Mouse (Mus musculus): ENCODE data around the gene 6030445D17Rik. TPM values are rescaled to one million over a fixed set of nuclear protein-coding genes. Genes with fewer than 3 reads are reported as not detected.

The 6030445D17Rik gene
- polyA plus RNA-seq, 1 experiment, result 0.72 TPM

DNA sequence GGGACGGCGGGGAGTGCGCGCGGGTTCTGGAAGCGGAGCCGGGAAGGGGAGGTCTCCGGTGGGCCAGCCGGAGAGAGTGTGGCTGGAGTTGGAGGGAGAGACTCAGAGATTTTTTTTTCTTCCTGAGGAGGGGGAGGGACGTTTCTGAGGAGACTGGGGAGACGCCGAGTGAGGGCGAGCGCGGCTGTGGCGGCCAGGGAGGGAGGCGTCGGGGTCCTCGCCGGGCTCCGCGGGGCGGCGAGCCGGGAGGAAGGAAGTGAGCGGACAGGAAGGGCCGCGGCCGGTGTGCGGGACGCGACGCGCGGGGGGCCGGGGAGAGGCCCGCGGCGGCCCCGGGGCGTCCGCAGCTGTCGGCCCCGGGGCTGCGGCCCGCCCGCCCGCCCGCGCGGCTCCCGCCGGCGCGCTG, 7.9 kb downstream of the 6030445D17Rik start:
- WGBS, result under 1% methylated on average over 24 of the region's 55 CpGs
- TF ChIP-seq POLR2A (IDR thresholded peaks at IDR 0.05; ENCODE audit: borderline replicate concordance, extremely low read depth, low read depth, low read length) (0 out of 2 replicates have a peak, but pooled peaks have one; percentile 5), CTCF (IDR thresholded peaks at IDR 0.05; ENCODE audit: insufficient read depth, low read length) (no peak)
- no peak for DNase-seq
- peak overlapping the region; percentile 79 for H3K4me3 ChIP-seq (replicated peaks; ENCODE audit: extremely low read depth, low read depth, low read length)
- H3K4me1 ChIP-seq (ENCODE audit: control insufficient read depth, insufficient read depth, low read length), result peaks cover 4% of the 10 kb centered on the region; the same call in 1 of the 2 replicates

DNA sequence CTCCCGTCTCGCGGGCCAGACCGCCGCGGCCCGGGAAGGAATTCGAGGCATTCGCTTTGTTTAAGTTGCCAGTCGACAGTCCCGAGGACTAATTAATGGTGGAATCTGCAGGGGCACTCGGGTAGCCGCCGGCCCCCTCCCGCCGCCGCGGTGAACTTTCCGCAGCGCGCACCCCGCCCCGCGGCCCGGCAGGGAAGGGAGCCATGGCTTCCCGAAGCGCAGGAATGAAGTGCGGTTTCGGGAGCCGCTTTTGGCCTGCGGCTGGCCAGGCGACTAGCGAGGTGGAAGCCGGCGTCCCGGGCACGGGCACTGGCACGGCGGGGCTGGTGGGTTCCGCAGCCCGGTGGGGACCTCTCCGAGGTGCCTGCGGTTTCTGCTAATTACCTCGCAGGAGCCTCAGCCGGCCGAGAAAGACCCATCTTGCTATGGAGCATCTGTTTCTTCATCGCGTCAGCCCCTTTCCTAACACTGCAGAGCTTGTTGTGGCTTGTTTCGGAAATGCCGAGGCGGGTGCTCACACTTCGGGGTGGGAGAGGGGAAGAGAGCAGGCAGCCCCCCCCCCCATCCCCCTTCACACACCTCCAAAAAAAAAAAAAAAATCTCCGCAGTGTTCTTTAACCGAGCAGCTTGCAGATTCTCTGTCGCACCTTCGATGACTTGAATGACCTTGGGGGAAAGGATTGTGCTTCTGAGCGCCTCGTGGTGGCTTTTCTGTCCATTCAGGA, 8.5 kb downstream of the 6030445D17Rik start:
- under 1% methylated on average over 58 of the region's 58 CpGs for WGBS
- H3K4me1 ChIP-seq (ENCODE audit: control insufficient read depth, insufficient read depth, low read length), result peaks cover 4% of the 10 kb centered on the region; the same call in 1 of the 2 replicates
- TF ChIP-seq CTCF (IDR thresholded peaks at IDR 0.05; ENCODE audit: insufficient read depth, low read length) (no peak), POLR2A (IDR thresholded peaks at IDR 0.05; ENCODE audit: borderline replicate concordance, extremely low read depth, low read depth, low read length) (no peak)
- DNase-seq, result peak; percentile 67
- peak overlapping the region; percentile 79 for H3K4me3 ChIP-seq (replicated peaks; ENCODE audit: extremely low read depth, low read depth, low read length)

DNA sequence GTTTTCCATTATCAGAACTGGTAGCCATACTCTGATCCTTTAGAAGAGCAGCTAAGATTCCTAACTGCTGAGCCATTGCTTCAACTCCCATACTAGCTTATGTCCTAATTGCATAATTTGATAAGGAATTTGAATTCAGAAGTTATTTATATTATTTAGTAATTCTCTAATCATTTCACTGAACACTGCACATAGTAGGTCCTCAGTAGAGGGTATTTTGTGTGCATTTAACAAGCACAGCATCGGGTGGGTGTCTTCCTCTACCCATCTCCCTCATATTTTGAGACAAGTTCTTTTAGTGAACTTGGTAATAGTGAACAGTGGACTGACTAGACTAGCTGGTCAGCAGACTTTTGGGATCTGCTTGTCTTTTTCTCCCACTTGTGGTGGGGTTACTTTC, 14.6 kb downstream of the 6030445D17Rik start:
- no peak overlapping the region for H3K4me3 ChIP-seq (replicated peaks; ENCODE audit: extremely low read depth, low read depth, low read length)
- no peak for DNase-seq
- WGBS, result 86% methylated on average over 1 of the region's 1 CpGs
- TF ChIP-seq POLR2A (IDR thresholded peaks at IDR 0.05; ENCODE audit: borderline replicate concordance, extremely low read depth, low read depth, low read length), result no peak
- no peaks in the 10 kb centered on the region for H3K4me1 ChIP-seq (ENCODE audit: control insufficient read depth, insufficient read depth, low read length)

DNA sequence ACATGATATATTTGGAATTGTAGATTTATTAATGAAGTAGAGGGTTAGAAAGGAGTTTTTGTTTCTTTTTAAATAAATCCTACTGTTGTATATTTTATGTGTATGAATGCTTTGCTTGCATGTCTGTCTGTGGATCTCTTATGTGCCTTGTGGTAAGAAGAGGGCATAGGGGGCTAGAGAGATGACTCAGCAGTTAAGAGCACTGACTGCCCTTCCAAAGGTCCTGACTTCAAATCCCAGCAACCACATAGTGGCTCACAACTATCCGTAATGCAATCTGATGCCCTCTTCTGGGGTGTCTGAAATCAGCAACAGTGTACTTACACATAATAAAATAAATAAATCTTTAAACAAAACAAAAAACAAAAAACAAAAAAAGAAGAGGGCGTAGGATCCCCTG, 24.5 kb downstream of the 6030445D17Rik start:
- DNase-seq, result no peak
- 82% methylated on average over 2 of the region's 2 CpGs for WGBS
- Histone ChIP-seq H3K4me3 (replicated peaks; ENCODE audit: extremely low read depth, low read depth, low read length) (no peak overlapping the region), H3K4me1 (ENCODE audit: control insufficient read depth, insufficient read depth, low read length) (no peaks in the 10 kb centered on the region; the same call in none of the 2 replicates)
- TF ChIP-seq CTCF (IDR thresholded peaks at IDR 0.05; ENCODE audit: insufficient read depth, low read length) (no peak), POLR2A (IDR thresholded peaks at IDR 0.05; ENCODE audit: borderline replicate concordance, extremely low read depth, low read depth, low read length) (no peak)

DNA sequence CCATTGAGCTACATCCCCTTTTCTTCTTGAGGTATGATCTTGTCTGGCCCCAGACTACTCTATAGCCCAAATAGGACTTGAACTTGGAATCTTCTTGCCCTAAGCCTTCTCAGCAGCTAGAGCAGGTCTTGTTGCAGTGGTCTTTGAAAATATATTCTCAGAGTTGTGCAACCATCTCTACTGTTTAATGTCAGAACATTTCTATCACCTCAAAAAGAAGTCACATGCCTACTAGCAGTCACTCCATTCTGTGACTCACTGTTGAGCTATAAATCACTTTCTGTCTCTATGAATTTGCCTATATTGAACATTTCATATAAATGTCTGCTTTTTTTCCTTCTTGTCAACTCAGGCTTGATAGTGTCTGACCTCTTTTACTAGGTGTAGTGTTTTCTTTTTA, 33.9 kb downstream of the 6030445D17Rik start:
- DNase-seq, result no peak
- H3K4me3 ChIP-seq (replicated peaks; ENCODE audit: extremely low read depth, low read depth, low read length), result no peak overlapping the region
- TF ChIP-seq POLR2A (IDR thresholded peaks at IDR 0.05; ENCODE audit: borderline replicate concordance, extremely low read depth, low read depth, low read length), result no peak
- no peak for TF ChIP-seq CTCF (IDR thresholded peaks at IDR 0.05; ENCODE audit: insufficient read depth, low read length)
- peaks cover 2% of the 10 kb centered on the region; the same call in 1 of the 2 replicates for H3K4me1 ChIP-seq (ENCODE audit: control insufficient read depth, insufficient read depth, low read length)

DNA sequence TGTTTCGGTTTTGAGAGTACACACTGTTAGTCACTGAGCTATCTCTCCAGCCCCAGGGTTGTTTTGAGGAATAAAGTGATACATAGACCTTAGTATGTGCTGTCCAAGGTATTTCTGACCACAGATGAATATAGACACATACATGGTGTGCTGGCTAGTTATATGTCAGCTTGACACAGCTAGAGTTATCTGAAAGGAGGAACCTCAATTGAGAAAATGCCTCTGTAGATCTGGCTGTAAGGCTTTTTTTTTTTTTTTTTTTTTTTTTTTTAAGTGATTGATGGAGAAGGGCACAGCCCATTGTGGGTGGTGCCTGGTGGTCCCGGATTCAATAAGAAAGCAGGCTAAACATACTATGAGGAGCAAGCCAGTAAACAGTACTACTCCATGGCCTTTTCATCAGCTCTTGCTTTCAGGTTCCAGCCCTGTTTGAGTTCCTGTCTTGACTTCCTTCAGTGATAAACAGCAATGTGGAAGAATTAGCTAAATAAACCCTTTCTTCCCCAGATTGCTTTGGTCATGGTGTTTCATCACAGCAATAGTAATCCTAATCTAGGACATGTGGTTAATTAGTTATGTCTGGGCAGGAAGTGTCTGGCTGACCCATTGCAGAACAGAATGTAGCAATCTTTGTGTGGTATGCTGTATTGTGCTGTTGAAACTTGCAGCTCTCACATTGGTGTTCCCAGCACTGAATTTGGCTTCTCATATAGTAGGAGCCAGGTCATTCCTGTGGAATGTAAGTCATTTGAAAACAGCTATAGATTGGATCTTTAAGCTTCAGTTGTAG, 43.6 kb downstream of the 6030445D17Rik start:
- TF ChIP-seq POLR2A (IDR thresholded peaks at IDR 0.05; ENCODE audit: borderline replicate concordance, extremely low read depth, low read depth, low read length), result no peak
- TF ChIP-seq CTCF (IDR thresholded peaks at IDR 0.05; ENCODE audit: insufficient read depth, low read length), result no peak
- 11% methylated on average over 2 of the region's 2 CpGs for WGBS
- peaks cover 11% of the 10 kb centered on the region for H3K4me1 ChIP-seq (ENCODE audit: control insufficient read depth, insufficient read depth, low read length)

DNA sequence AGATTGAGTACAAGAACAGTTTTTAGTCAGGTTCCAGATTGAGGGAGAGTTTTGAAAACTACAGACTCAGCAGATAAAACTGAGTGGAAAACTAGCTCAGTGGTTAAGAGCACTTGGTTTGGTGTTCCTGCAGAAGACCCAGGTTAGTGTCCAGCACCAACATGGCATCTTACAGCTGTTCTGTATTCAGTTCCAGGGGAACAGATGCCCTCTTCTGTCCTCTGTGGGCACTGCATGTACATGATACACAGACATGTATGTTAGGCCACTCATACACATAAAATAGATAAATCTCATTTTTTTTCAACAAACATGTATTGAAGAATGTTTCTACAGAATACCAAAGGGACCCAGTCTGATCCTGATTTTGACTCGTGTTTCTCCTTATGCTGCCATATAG, 47.8 kb downstream of the 6030445D17Rik start:
- WGBS, result 86% methylated on average over 1 of the region's 1 CpGs
- DNase-seq, result no peak
- TF ChIP-seq CTCF (IDR thresholded peaks at IDR 0.05; ENCODE audit: insufficient read depth, low read length) (peak; percentile 33; the same call in 1 of the 2 replicates), POLR2A (IDR thresholded peaks at IDR 0.05; ENCODE audit: borderline replicate concordance, extremely low read depth, low read depth, low read length) (no peak)
- peaks cover 22% of the 10 kb centered on the region for H3K4me1 ChIP-seq (ENCODE audit: control insufficient read depth, insufficient read depth, low read length)
- no peak overlapping the region for H3K4me3 ChIP-seq (replicated peaks; ENCODE audit: extremely low read depth, low read depth, low read length)

More for the DNA sequence above, 43.6 kb downstream of the 6030445D17Rik start:
- no peak overlapping the region for H3K4me3 ChIP-seq (replicated peaks; ENCODE audit: extremely low read depth, low read depth, low read length)
- no peak for DNase-seq

DNA sequence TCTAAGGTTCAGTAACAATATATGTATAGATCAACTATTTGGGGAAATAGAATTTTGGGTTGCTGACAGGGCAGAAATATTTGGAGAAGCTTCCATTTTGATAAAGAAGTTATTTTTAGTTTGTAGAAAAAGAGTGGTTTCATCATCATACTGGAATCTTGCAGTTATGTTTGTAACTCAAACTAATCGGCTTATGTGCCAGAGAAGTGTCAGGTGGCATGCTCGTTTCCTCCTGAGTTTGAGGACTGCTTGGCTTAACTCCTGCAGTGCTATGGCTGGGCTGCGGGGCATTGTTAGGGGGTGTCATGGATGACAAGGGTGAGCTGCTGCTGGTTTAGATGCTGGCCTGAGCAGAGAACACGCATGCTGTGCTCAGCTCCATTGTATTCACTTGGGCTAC, 49.7 kb downstream of the 6030445D17Rik start:
- Histone ChIP-seq H3K4me3 (replicated peaks; ENCODE audit: extremely low read depth, low read depth, low read length) (no peak overlapping the region), H3K4me1 (ENCODE audit: control insufficient read depth, insufficient read depth, low read length) (peaks cover 22% of the 10 kb centered on the region)
- 24% methylated on average over 4 of the region's 4 CpGs for WGBS
- no peak for DNase-seq
- TF ChIP-seq CTCF (IDR thresholded peaks at IDR 0.05; ENCODE audit: insufficient read depth, low read length) (no peak), POLR2A (IDR thresholded peaks at IDR 0.05; ENCODE audit: borderline replicate concordance, extremely low read depth, low read depth, low read length) (no peak)

DNA sequence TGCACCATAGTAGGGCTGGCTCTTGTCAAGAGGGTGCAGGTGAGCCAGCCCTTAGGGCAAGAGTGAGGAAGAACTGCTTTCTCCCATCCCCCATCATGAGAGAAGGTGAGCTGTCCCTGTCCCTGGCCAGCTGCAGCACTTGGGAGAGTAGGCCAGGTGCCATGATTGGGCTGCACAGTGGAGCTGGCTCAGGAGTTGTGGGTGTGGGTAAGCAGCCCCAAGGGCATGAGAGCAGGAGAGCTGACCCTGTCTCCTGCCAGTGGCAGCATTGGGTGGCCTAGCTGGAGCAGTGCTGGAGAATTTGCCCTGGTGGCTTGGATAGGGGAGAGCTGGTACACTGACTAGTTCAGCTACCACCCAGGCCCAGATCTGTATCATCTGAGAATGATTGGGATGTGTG, 50.9 kb downstream of the 6030445D17Rik start:
- Histone ChIP-seq H3K4me3 (replicated peaks; ENCODE audit: extremely low read depth, low read depth, low read length) (no peak overlapping the region), H3K4me1 (ENCODE audit: control insufficient read depth, insufficient read depth, low read length) (peaks cover 23% of the 10 kb centered on the region)
- no peak for DNase-seq
- no peak for TF ChIP-seq CTCF (IDR thresholded peaks at IDR 0.05; ENCODE audit: insufficient read depth, low read length)
- TF ChIP-seq POLR2A (IDR thresholded peaks at IDR 0.05; ENCODE audit: borderline replicate concordance, extremely low read depth, low read depth, low read length), result no peak

Other genes starting within 250 kb of the 6030445D17Rik start
- gene Tcea3, start 214.5 kb upstream of the 6030445D17Rik start, polyA plus RNA-seq (2012; rRNA removed), result 7.0 and 13.3 TPM in 2 replicates
- 20.4 and 33.4 TPM in 2 replicates for gene Zfp46, start 177.6 kb upstream of the 6030445D17Rik start, polyA plus RNA-seq (2012; rRNA removed)
- gene Hnrnpr, start 151.3 kb upstream of the 6030445D17Rik start, polyA plus RNA-seq (2012; rRNA removed), result 10.0 and 18.3 TPM in 2 replicates
- gene Htr1d, start 38.7 kb upstream of the 6030445D17Rik start, polyA plus RNA-seq (2012; rRNA removed), result 0.10 TPM in 1 of 2 replicates, not detected in the other
- 12.5 and 15.7 TPM in 2 replicates for gene Luzp1, start 7.5 kb downstream of the 6030445D17Rik start, polyA plus RNA-seq (2012; rRNA removed)
- 21.3 and 24.5 TPM in 2 replicates for gene Kdm1a, start 140.5 kb downstream of the 6030445D17Rik start, polyA plus RNA-seq (2012; rRNA removed)
- gene Tex46, start 148.2 kb downstream of the 6030445D17Rik start, polyA plus RNA-seq (2012; rRNA removed), result not detected in 2 replicates
- gene Lactbl1, start 160.4 kb downstream of the 6030445D17Rik start, polyA plus RNA-seq (2012; rRNA removed), result 0.05 and 0.07 TPM in 2 replicates

Measured in lung, adult 2 months (tissue).